Mouse (Mus musculus) c-Kit-negative CD71-positive TER-119-positive erythroid progenitor cells, embryonic 14.5 days (primary cell): Measurements from ENCODE around the gene Csrnp2.
"Not testable (repeated sequence)": the region's sequence is repeated elsewhere in the genome, so short reads cannot be mapped to it uniquely, and the experiment has no call there.

Experiments
- DNase-seq: peaks from one replicate; pipeline ENCODE4 v3.0.0-alpha.2; 2013; ENCODE audit warnings: low read depth, low spot score

Gene Csrnp2

DNA sequence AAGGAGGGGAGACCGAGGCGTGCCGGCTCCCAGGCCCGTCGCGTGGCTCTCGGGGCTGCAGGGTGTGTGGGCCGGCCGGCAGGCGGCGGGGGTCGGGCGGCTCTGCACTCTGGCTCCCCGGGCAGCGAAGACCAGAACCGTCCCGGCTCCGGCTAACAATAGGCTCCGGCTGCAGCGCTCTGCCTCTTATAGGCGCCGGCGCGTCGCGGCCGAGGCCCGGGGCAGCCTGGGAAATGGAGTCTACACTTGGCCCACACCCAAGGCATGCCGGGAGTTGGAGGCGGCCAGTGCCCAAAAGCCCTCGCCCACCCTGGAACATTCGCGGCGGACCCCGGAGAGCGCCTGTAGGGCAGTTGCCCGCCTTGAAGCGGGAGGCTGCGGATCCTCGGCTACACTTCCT lies at the start of gene Csrnp2:
Gene Csrnp2, minus strand, starts transcription at position 387 of the 400 bp plus-strand sequence.
- DNase-seq: peak; percentile 36

DNA sequence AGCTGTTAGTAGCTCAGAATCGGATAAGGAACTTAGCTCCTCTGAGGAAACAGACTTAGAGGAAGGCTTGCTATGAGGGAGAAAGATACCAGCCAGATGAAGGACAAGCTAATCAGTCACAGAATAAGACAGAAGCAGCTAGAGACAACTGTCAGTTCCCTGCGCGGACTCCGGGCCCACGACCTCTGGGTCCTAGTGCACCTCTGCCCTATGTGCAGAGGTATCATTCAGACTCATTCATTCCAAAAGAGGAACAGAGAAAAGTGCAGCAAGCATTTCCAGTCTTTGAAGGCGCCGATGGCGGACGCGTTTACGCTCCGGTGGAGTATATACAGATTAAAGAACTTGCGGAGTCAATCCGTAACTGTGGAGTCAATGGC lies 48.4 kb upstream of the Csrnp2 start:
- DNase-seq: not testable (repeated sequence)

DNA sequence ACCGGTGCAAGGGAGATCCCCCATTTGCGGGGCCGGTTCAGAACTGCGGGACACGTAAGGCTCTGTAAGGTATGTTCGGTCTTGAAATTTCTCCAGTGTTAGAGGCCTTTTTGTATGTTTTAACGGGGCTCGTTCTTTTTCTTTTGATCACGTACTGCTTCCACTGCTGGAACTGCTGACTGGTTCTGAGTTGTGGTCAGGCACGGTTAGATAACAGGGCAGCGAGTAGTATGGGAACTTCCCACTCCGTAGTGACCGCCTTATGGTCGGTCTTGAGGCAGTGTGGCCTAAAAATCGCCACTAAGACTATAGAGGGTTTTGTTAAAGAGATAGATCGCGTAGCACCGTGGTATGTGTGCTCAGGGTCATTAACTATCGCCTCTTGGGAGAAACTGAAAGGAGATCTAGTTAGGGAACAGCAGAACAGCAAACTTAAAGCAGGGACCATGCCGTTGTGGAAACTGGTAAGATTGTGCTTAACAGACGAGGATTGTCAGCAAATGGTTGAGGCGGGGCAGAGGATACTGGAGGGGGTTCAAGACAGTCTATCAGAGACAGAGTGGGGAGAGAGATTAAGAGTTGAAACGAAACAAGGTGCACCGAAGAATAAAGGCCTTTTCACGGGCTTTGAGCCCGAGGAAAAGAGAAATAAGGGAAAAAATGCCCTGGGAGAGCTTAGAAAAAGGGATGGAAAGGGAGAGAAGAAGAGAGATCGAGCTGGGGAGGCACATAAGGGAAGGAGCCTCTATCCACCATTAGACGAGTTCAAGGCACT lies 47.8 kb upstream of the Csrnp2 start:
- not testable (repeated sequence) for DNase-seq

- no peak for DNase-seq
These were observed 46.1 kb upstream of the Csrnp2 start for GRCm38 (mm10) chr15:100541426-100541825.

DNA sequence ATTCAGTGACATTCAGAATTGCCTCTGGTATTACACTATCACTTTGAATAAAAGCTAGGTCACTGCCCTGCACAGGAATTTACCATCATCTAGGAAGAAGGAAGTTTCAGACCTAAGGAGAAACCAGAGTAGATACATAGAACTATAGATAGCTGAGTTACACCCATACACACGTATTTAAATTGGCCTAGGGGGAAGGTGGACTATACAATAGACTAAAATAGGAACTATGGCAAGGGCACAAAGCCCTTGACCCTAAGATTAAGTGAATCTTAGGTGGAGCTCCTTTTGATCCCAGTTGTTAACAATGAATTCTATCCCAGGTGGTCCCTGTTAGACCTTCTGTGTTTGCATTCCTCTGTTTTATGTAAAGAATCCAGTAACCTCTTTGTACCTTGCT lies 45.7 kb upstream of the Csrnp2 start:
- DNase-seq: not testable (repeated sequence)

GRCm38 (mm10) chr15:100539411-100539810 lies 44.1 kb upstream of the Csrnp2 start:
- no peak for DNase-seq

DNA sequence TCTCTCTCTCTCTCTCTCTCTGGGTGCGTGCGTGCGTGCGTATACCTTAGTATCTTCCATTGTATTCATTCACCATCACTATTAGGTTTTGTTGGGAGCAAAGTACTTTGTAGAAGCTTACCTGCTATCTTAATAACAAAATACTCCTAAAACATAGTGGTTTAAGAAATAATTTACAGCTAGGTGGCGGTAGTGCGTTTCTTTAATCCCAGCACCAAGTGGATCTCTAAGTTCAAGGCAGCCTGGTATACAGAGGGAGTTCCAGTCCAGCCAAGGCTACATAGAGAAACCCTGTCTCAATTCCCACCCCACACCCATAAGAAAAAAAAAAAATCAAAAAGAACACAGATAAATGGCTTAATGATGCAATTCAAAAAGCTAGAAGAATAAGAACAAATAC lies 42.6 kb upstream of the Csrnp2 start:
- no peak for DNase-seq

GRCm38 (mm10) chr15:100527900-100528299 lies 32.6 kb upstream of the Csrnp2 start:
- no peak for DNase-seq

GRCm38 (mm10) chr15:100525405-100525804 lies 30.1 kb upstream of the Csrnp2 start:
- no peak for DNase-seq

GRCm38 (mm10) chr15:100520306-100520705 lies 25.0 kb upstream of the Csrnp2 start:
- no peak for DNase-seq

- no peak for DNase-seq
These were observed 19.8 kb upstream of the Csrnp2 start for GRCm38 (mm10) chr15:100515121-100515520.

DNA sequence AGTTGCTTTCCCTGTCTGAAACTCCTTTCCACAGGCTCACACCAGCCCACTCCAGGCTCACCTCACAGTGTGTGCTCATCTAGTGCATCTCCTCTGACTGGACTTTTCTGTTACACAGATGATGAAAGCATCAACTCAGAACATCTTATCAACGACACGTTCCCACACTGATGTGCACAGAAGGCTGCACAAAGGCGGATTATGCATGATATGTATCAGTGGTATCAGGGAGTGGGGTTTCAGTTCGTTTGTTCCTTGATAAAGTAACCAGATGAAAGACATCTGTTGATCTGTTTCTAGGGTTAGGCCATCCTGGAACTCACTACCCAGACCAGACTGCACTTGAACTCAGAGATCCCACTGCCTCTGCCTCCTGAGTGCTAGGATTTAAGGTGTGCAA lies 18.1 kb upstream of the Csrnp2 start:
- no peak for DNase-seq

DNA sequence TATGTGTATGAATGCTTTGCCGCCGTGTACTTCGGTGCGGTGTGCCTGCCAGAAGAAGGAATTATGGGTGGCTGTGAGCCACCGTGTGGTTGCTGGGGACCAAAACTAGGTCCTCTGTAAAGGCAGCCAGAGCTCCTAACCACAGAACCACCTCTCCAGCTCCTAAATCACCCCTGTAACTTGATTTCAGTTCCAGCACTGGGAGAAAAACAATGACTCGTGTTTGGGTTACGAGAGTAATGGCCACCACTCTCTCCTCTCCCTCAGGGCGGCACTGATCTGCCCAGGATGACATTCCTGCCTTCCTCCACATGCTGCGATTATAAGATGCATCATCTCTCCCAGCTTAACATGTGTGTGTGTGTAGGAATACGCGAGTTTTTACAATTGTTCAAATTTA lies 14.8 kb upstream of the Csrnp2 start:
- DNase-seq: no peak

DNA sequence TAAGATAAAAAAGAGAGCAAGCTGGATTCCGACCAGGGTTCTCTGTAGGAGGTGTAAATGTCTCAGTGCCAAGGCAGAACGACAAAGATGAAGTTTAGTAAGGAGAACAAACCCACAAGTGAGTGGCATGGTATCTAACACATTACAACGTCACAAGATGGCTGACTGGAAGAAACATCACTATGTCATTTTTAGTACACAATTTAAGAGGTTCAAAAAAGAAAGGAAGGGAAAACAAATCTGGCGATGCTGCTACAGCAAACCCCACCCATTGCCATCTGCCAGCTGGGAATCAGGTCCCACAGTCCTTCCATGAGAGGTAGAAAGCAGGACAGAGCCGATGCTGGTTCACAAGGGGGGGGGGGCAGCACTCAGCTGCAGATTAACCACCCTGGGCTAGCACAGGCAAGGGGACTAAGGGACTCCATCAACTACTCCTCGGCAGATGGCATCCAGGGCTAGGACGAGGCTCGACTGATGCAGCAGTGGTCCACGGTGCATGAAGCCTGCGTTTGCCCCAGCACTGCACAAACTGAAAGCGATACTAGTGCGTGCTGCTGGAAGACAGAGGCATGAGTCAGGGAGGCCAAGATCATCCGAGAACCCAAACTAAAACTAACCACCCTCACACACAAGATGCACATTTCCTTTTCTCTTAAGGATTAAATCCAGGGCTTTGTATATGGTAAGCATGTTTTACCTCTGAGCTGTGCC lies 13.3 kb upstream of the Csrnp2 start:
- DNase-seq: no peak

DNA sequence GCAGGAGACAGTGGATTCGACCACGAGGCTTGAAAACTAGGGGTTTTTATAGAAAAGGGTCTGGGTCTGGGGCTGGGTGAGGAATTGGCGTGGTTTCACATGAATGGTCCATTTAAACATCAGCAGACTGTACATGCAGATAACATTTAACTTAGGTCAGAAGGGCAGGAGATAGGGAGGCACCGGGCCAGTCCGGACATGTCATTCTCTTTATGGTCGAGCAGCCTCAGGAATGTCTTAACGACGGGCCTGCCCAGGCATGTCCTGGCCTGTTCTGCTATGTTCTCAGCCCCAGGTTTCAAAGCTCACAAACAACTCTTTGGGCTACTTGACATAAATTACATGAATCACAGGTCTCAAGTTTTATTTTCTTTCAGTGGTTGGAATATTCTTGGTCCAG lies 4.2 kb upstream of the Csrnp2 start:
- not testable (repeated sequence) for DNase-seq

DNA sequence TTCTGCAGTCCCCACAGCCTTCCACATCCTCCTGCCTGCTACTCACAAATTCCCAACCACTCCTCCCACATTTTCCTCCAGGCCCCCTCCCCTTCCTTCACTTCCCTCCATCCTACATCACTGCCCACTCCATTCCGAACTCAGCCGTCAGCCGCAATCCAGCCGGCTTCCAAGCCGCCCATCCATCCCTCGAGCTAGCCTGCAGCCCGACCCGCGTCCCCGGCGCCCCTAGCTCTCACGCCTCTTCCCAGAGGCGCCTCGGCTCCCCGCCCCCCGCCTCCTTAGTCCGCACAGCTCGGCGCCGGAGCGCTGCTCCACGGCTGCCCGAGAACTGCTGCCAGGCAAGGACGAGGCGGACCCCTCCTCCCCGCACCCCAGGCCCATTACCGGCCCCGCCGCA lies 641 bp downstream of the Csrnp2 start:
- no peak for DNase-seq

DNA sequence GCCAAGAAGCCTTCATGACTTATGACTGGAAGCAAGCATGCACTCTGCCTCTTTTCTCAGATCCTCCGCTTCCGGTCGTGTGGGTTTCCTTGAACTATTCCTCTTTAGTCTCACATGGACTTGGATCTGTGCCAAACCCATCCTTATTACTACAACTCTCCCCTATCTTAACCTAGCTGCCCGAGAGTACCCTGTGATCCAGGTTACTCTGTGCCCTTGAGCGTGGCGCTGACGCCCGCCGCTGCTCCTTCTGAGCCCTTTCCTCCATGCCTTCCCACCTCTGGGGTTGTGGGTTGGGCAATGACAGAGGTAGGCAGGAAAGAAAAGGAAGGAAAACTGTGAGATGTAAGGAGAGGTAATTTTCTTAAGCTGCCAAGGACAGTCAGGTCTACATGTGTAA lies 3.3 kb downstream of the Csrnp2 start:
- no peak for DNase-seq

DNA sequence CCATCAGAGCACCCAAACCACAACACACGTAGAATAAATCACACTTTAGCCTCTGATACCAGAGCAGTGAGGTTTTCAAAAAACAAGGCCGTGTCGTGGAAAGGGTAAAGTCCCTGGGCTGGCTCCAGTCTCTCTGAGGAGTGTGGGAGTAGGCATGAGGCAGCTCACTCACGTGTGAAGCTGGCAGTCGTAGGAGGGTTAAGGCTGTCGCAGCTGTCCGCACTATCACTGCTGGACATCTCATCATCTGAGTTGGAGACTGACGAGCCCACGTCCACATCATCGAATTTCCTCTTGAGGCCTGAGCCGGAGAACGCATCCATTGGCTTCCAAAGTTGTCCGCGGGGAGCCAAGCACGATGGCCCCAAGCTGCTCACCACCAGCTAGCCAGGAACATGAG lies 6.0 kb downstream of the Csrnp2 start:
- no peak for DNase-seq

DNA sequence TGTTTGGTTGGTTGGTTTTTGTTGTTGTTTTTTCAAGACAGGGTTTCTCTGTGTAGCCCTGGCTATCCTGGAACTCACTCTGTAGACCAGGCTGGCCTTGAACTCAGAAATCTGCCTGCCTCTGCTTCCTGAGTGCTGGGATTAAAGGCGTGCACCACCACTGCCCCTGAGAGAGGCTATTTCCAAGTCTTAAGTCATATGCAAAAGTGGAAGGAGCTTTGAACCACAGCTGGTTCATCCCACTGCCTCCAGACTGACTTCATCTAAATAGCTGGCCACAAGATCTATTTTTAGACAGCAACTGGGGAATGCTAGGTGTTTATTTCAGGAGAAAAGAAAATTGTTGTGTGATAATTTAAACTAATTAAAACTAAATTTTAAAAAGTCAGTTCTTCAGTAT lies 7.0 kb downstream of the Csrnp2 start:
- not testable (repeated sequence) for DNase-seq

DNA sequence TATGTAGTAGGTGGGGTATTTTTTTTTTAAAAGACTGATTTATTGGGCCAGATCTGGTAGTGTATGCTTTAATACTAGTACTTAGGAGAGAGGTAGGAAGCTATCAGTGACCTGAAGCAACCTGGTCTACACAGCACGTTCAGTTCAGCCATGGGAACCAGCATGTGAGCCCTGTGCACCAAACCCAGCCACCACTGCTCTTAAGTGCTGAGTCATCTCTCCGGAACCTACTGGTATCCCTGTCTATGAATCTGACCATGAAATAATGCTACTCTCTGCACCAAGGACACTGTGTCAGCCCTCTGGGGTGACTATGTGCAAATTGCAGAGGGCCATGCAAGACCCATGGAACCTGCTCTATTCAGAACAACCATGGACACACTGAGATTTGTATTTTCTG lies 8.2 kb downstream of the Csrnp2 start:
- no peak for DNase-seq

DNA sequence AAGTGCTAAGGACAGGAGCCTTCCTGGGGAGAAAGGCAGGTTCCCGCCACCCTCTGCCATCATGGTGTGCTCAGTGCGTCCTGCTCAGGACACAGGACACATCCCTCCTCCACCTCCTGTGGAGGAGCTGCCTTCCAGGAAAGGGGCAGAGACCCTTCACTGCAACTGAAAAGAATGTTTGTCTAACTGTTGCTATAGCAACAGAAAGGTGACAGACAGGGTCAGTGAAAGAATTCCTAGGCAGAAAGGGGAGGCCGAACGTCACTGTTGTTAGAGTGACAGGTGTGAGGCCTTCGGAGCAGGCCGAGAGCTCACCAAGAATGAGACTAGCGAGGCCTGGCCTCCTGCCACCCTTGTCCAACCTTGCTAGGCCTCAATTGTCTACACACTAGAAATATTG lies 8.8 kb downstream of the Csrnp2 start:
- no peak for DNase-seq

- no peak for DNase-seq
These were observed 9.7 kb downstream of the Csrnp2 start for GRCm38 (mm10) chr15:100485576-100485975.

- no peak for DNase-seq
These were observed 16.4 kb downstream of the Csrnp2 start for GRCm38 (mm10) chr15:100478925-100479324.
